Mouse (Mus musculus): ENCODE measurements at regions not wholly inside any gene's neighbourhood (a gene's known extent, or its start where the extent isn't known, plus 50 kb on each side); places are given as distances from the start of the nearest gene placed in this dataset.

GRCm38 (mm10) chrX:135101594-135101993 is 75.8 kb downstream of the Gm15023 start:
- no peak for TF ChIP-seq CTCF (IDR thresholded peaks at IDR 0.05; ENCODE audit: borderline replicate concordance, control insufficient read depth, extremely low read depth, insufficient read depth, low read length, poor library complexity)
- no peak for TF ChIP-seq POLR2A (IDR thresholded peaks at IDR 0.05; ENCODE audit: control insufficient read depth, extremely low read depth, insufficient read depth, low read length, poor library complexity)
